Mouse (Mus musculus) heart, adult 2 months (tissue): ENCODE results near the gene Tspan14.
A peak's percentile ranks its signal among the peaks of the same experiment; 100 is the strongest.

Experiments
- CTCF ChIP-seq: fragments of 200-600 bp; IDR thresholded peaks from 2 replicates; pipeline ENCODE4 v1.8.1; 2022; ENCODE audit warnings: antibody characterized with exemption, mild to moderate bottlenecking, moderate library complexity
- POLR2A ChIP-seq: fragments of 200-500 bp; IDR thresholded peaks from 2 replicates; pipeline ENCODE4 v1.6.1; 2011; ENCODE audit warnings: mild to moderate bottlenecking, low read depth, low read length, control low read depth; ENCODE audit not compliant: insufficient read depth

DNA sequence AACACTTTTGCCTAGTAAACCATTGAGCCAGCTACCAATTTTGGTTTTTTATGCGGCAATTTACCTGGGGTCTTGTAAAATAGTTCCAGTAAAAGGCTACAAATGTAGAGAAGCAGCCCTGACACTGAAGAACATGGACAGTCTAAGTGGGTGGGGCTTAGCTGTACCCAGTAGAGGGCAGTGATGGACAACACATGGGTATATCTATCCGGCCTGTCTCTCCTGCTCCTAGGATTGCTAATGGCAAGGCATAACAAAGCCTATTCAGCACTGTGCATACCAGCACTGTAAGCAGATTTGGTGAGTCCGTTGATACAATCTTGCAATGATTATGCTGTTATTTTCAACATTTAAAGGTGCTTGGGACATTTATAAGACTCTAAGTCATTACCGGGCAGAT, 12.4 kb upstream of the Tspan14 start:
- no peak for TF ChIP-seq POLR2A
- TF ChIP-seq CTCF, result peak; percentile 76
